Mouse (Mus musculus) left cerebral cortex, postnatal 14 days (tissue): ENCODE measurements at regions not wholly inside any gene's neighbourhood (a gene's known extent, or its start where the extent isn't known, plus 50 kb on each side); places are given as distances from the start of the nearest gene placed in this dataset.

Experiments used
- DNase-seq, 2 experiments: peaks; one replicate each; pipeline ENCODE4 v3.0.0; 2021 to 2022; ENCODE audit warnings: low spot score in 2 of 2, mixed read lengths in 1 of 2
- intact Hi-C: fragments of 180-260 bp; cut with DNase I; formaldehyde crosslinking; loops from one replicate; pipeline ENCODE4 v1.15.1; 2025

DNA sequence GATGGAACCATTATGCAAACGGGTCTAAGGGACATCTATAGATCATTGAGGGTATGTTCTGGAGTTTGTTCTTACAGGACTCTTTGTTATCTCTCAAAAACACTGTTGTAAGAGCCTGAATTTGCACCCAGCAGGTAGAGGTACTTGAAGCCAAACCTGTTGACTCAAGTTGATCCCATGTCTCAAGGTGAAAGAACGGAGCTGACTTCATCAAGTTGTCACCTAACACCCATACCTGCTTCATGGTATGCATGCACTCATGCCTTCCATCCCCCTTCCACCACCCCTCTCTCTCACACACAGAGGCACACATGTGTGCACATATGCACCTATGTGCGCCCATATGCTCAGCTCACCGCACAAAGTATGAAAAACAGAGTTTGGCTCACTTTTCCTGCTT is 189.0 kb downstream of the Ttll7 start:
- DNase-seq = no peak
- intact Hi-C loops = no loop called here

DNA sequence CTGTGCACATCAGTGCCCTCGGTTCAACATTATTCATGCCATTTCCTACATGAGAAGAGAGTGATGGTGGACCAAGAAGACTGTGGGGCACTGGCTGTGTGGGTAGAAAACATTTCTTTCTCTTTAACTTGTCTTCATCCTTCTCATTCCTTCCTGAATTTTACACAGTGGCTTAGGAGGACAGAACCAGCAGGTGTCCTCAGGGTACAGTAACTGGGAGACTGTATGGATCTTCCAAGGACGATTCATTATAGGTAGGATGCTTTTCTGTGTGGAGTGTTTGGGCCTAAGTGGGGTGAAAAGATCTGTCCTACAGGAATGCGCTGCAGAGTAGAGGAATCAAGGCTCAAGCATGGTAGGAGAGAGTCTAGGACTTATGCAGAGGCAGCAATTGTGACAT is 190.7 kb downstream of the Ttll7 start:
- intact Hi-C loops = no loop called here
- no peak for DNase-seq

DNA sequence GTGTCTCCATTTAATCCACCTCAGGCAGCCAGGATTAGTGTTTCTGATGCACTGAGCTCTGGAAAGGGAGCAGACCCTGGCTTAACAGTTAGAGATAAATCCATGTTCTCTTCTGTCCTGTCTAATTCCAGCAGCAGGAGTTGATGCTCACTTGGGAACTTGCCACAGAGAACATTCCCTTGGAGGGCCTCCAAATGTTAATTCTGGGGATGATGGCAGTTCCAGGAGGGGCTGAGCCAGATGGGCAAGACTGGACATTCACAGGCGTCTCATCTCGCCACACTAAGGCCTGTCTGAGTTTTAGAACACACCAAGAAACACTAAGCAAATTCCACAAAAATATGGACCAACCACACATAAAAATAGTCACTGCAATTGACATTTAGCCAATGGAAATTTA is 194.5 kb downstream of the Ttll7 start:
- peak; percentile 28 to 37 for DNase-seq
- intact Hi-C loops = no loop called here

DNA sequence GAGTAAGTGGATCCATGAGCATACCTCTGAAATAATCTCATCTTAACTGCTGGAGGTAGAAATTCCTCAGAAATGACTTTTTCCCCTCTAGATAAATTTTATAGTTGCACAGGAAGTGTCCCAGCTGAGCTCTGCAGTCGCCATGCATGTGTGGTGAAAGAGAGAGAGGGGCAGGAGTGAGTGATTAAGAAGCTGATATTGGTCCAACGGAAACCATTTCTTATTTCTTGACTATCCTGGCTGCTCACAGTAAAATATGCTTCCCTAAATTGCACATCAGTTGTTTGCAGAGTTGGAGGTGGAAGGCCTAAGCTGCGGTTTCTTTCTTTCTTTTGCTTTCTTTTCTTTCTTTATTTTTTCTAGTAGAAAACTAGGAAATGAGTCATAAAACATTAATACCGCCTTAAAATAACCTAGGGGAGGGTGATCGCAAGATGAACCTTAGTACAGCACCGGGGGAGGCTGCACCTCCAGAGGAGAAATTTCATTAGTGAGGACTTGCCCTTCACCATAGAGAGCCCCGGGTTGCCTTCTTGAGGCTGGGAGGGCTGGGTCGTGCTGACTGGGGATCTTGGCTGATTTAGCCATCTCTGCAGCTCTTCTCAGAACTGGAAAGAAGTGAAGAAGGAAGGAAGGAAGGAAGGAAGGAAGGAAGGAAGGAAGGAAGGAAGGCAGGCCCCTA is 202.1 kb downstream of the Ttll7 start:
- DNase-seq = no peak
- intact Hi-C loops = no loop called here

DNA sequence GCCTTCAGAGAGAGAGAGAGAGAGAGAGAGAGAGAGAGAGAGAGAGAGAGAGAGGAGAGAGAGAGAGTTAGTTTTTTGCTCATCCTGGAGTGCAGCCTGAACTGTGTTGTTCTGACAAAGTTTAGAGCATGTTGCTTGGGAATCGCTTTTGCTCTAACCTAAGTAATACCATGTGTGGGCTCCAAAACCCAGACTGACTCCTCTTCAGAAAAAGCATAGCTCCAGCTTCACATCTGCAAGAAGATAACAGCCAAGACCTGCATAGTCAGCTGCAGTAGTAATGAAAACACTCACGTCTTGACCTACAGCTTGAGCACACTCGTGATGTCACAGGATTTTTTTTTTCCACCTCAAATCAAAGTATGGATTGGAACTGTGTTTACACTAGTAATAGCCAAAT is 205.7 kb downstream of the Ttll7 start:
- intact Hi-C loops = no loop called here
- no peak for DNase-seq

DNA sequence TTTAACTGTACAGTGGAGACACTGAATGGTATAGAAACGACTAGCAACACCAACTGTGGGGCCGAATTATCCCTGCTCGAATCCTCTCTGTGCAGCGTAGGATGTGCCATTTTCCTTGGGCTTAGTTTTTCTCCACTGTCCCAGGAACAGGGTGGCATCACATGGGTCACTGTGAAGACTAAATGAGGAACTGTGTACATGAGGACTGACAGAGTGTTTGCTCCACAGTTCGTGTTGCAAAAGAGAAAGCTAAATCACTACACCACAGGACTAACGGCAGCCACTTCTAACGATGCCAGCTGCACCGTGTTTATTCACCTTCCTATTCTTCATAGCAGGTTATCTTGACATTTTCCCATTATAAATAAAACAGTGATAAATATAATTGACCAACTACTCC is 208.5 kb downstream of the Ttll7 start:
- intact Hi-C loops = no loop called here
- DNase-seq = no peak

DNA sequence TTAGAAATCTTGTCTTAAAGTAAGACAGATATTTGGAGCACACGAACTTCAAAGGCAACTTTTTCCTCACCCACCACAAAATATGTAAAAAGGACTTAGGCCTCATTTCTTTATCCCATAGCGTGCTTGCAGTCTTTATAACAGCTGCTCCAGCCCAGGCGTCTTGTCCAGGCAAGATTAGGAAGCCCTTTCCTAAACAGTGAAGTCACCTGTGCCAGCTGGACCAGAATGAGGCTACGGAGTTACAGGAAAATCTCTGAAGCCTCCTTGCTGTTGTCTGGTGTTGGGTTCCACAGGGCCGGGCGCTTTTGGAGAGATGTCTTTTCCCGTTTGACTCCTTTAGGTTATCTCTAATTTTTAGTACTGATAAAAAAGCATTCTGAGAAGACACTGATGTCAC is 210.3 kb downstream of the Ttll7 start:
- intact Hi-C loops = no loop called here
- DNase-seq = peak in 1 of 2 experiments; percentile 3

DNA sequence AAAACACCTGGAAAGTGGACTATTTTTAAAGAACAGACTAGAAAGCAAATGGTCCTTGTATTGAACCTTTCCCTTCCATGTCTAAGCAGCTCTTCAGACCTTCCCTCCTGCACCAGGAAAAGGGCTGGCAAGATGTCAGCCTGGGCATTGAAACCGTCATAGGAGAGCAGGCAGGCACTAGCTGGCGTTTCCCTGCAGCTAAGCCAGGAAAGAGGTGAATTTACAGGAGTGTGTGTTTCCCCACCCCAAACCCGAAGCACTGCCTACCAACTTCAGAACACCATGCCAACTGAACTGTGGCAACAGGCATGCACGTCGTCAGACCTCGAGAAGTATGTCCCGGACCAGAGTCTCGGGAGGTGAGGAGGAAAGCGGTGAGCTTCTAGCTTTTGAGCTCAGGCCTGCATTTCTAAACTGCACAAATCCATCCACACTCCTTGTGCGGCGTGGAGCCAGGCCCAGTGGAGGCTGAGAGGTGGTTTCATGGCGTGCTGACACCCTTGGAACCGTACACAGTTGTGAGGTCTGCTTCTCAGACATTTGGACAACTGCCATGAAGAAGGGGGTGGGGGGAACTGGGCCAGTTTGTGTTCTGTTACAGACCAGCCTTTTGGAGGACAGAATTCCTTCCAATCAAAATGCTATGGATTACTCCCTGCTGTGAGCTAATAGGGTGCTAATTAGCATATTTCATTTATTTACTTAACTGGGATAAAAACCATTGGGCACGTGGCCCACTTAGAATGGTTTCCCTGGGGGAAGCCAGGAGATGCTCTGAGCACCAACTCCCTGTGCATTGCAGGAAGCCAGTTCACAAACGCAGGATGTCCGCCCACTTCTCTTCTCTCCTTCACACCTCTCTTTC is 211.6 kb downstream of the Ttll7 start:
- intact Hi-C loops = no loop called here
- peak; percentile 36 to 78 for DNase-seq

DNA sequence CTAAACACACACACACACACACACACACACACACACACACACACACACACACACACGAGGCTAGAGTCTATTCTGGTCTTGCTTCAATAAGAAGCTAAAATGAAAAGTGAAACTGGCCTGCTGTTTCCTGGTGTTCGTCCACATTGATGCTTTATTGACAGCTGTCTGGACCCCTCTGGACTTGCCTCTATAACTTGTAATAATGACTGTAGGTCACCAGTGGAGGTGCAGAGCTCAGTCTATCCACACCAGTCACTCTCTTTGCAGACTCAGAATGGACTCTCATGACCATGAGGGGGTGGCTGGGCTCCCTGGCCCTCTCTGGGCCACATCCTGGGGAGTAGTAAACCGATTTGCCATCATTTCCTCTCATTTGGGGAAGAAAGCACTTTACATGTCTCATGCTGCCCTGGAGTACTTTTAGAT is 212.3 kb downstream of the Ttll7 start:
- intact Hi-C loops = no loop called here

DNA sequence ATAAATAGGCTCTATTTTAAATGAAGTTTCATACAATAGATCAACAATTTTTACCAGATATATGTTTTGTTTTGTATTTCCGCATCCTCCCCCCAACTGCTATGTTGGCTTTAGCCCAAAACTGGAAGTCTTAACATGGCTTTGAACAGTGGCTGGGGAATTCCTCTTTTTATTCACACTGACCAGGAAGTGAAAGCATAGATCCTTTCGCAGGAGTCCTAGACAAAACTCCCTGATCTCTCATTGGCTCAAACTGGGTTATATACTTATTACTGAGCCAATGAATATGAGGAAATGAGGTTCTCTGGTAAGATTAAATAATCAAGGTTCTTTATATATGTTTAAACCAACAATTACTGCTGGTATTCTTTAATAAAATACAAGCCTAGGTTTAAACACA is 218.8 kb downstream of the Ttll7 start:
- intact Hi-C loops = no loop called here

More for the DNA sequence above, 212.3 kb downstream of the Ttll7 start:
- no peak for DNase-seq

DNA sequence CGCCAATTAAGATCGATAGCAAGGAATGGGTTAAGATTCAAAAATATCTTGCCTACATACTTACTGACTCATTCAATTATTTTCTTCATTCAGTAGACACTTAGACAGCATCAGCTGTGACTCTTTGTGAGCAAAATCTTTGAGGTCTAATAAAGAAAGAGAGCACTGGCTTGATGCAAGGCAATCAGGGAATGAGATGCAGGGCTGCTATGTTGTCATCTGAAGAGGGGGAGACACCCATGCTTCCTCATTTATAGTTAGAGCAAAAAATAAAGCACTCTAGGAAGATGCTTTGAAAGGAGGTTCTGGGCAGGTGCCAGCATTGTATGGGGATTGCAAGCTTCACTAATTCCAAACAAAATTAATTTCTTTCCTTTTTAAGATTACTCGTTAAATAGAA is 228.0 kb downstream of the Ttll7 start:
- intact Hi-C loops = no loop called here
- no peak for DNase-seq

More for the DNA sequence above, 218.8 kb downstream of the Ttll7 start:
- no peak for DNase-seq

DNA sequence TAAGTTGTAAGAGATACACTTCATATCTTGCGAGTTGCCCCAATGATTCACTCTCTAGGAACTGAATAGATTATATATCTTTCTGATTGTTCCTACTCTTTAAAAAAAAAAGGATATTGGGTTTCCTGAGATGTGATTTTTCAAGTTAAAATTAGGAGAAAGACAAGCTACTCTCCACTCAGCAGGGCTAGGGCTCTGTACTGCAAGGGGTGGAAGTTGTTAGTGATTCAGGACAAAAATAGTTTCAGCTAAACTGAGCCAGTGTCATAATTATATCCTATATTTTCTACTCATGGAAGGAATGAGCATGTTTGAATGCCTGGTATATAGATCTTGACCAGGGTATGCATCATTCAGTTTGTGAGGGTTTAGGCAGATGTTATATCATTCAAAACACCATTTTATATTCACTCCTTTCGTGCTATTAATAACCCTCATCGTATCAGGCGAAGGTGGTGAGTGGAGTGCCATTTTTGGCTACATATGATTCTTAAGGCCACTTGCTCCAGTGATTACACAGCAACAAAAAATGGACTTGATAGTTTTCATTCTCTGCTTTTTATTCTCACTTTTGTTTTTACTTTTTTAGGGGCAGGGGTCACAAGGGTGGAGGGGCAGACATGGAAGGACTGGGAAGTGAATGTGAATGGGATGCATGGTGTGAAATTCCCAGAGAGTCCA is 228.7 kb downstream of the Ttll7 start:
- intact Hi-C loops = no loop called here
- DNase-seq = no peak

DNA sequence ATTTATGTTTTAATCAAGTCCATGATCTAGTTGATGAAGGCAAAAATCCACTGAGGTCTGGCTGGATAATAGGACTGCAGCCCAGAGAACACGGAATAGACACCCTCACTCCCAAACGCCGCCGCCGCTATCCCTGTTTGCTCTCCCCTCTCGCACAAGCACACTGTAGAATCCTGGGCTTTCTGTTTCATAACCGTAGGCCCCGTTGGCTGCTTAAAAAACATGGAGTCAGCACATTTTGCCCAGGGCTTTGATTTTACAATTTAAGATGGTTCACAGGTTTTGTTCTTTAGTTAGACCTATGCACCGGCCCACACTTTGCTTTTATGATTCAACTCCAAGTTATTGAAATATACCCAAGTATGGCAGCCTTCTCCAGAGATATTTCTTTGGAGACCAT is 229.6 kb downstream of the Ttll7 start:
- intact Hi-C loops = no loop called here
- DNase-seq = no peak

DNA sequence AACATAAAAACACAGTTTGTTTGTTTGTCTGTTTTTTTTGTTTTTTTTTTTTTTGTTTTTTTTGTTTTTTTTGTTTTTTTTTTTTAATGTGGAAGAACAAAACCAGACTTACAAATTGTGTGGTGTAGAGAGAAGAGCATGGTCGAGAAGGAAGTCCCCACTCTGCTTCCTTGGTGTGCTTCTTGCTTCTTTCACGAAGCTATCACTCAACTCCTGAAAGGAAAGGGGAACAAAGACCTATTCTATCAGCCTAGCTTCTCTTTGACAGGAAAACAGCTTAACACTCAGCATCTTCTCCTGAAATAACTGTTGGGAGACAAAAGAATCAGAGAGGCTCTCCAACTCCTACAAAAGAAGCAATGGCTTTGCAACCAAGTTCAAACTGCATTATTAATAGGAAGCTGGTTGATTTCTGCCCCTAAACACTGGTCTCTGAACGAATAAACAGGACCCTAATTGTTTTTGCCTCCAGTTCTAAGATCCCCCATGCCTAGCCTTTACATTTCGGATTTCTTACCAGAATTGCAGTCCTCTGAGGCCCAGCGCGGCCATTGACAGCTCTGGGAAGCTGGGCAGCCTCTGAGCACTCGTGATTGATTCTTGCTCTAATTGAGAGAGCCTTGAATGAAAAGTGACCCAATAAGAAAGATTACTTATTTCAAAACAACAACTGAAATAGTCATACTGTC is 230.2 kb downstream of the Ttll7 start:
- intact Hi-C loops = no loop called here
- no peak for DNase-seq

DNA sequence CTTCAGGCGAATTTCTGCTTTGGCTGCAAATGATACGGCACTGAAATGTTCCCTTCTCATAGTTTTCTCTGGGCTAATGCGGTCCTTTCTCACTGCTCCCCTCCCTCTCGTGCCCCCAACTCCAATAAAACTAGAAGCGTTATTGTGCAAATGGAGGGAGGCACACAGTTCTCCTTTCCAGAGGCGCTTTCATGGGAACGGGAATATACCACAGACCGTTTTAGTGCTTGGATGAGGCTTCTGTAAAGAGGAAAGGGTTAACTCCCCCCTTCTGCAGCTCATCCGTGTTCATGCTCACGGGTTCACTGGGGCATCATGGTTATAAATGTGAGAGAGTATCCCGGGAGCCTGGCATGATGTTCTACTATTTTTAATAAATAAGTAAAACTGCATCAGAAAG is 231.2 kb downstream of the Ttll7 start:
- DNase-seq = no peak
- intact Hi-C loops = no loop called here

DNA sequence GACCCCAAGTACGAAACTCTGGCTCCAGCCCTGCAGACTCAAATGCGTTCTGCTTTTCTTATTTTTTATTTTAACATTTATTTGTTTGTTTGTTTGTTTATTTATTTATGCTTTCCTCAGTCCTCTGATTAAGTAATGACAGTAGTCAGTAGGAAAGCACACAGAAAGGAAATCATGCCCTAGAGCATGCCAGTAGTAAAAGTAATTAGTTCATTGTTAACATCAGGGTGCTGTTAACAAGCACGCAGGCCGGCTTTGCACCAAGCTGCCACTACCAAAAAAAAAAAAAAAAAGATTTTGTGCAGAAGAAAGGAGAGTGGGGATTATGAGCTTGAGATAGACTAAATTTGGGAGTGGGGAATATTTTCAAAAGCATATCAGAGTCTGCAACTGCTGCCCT is 231.7 kb downstream of the Ttll7 start:
- intact Hi-C loops = no loop called here
- DNase-seq = no peak

DNA sequence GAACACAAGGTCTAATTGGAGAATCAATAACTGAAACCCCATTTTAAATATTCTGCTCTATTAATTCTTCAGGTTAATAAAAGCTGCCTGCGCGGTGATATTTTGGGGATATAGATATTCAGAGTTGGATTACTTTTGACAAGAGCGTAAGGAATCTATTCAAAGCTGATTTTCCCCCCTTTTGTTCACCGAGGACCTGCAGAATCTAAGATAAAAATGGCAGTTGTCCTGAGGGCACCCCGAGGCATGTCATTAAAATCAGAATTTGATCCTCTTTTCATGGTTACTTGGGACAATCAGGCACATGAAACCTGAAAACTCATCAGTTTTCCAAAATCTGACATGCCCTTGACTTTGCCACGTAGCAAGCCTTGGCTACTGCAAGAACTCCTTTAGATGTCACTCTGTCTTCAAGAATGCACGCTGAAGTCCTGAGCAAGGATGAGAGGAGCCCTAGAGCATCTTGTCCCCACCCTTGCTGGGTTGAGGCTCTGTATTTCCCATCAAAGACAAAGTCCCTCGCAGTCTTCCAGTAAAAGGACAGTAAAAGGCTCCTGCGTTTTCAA is 232.5 kb downstream of the Ttll7 start:
- intact Hi-C loops = no loop called here
- no peak for DNase-seq

DNA sequence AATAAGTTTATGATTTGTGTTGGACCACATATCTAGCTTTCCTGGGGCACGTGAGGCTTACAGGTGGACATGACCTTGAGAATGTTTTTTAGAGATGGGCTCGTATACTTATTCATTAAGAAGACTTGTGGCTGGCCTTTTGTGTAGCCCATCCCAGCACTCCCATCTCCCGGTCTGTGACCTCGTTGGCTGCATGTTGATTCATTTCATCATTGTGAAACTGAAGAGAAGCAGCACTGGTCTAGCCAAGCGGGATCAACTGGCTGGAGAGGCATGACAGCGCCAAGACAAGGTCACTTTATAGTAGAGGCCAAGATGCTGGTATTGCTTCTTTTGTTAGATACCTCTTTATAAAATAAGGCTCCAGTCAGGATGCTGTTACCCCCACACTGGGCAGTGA is 236.0 kb downstream of the Ttll7 start:
- intact Hi-C loops = no loop called here
- no peak for DNase-seq

DNA sequence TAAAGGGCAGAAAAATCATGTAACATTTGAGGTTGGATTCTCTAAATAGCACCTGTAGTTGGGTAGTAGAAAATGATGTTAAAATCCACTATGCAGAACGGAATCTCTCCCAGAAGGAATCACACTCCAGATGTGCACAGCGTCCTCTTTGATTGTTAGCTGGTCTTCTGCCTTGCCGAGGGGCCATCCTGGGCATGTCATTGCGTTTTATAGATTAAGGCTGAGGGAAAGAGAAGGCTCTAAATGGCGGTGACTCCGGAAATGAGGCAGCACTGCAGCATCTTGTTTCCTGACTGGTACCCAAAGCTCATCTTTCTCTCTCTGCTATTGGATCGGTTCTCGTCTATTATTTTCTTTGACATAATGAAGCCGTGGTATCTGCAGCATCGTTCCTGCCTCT is 237.5 kb downstream of the Ttll7 start:
- DNase-seq = no peak
- intact Hi-C loops = no loop called here
